Mouse (Mus musculus) hematopoietic stem cell, adult 5-6 weeks (primary cell): ENCODE data around the gene Sept5. TPM values are rescaled to one million over a fixed set of nuclear protein-coding genes. Genes with fewer than 3 reads are reported as not detected.

ENCODE experiments used
- ATAC-seq, 2 experiments: fragments of 125-278 bp in 1 of 2; replicated peaks in 1 of 2; 2 replicates each; pipeline ENCODE4 v1.8.0; 2016 to 2017; ENCODE audit warnings: inconsistent platforms in 2 of 2, mild to moderate bottlenecking in 2 of 2, moderate number of reproducible peaks in 2 of 2, low read depth in 1 of 2, moderate TSS enrichment in 1 of 2; ENCODE audit not compliant: low FRiP score in 2 of 2, poor library complexity in 2 of 2, severe bottlenecking in 2 of 2, insufficient read depth in 1 of 2, low TSS enrichment in 1 of 2
- total RNA-seq: library from RNA; stranded (forward); fragments of 172-1452, 232-1000 nt; gene quantifications from 2 replicates; pipeline ENCODE4 v1.2.3, GENCODE M21; 2017

Sept5 gene
- total RNA-seq, 1 experiment from 2014 or later, result 1.8 TPM

- ATAC-seq, result peak; percentile 13 to 46; a peak in 2 of 4 replicates
Measured at GRCm38 (mm10) chr16:18591047-18592018, 38.4 kb downstream of the Sept5 start.

GRCm38 (mm10) chr16:18589804-18590790, 39.7 kb downstream of the Sept5 start, which contains the start of gene Tbx1:
TSS of gene Tbx1 (minus strand) at chr16:18590671.
- ATAC-seq, result peak; percentile 22 to 37; a peak in 3 of 4 replicates

DNA sequence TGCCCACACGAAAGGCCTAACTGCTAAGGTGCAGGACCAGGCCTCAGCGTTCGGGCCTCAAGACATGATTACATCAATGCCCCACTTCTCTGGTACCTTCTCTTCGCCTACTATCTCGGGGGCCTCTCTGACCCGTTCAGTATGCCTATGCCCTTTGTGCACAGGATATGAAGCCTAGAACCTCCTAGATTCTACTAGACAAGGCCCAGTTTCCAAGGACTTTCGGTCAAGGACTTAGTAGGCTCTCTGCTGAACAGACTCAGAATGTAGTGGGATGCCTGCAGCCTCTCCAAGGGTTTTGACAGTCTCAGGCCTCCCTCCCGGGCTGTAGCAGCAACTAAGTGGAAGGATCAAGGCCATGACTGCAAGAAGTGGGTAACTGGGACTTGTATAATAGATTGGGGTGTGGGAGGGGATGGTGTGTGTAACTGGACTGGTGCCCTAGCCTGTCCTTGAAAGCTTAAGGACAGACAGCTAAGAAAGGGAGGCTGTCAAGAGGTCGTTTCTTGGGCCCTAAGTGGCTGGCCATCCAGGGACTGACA, 40.6 kb downstream of the Sept5 start:
- ATAC-seq, result no peak

GRCm38 (mm10) chr16:18588738-18589055, 41.1 kb downstream of the Sept5 start:
- no peak for ATAC-seq

DNA sequence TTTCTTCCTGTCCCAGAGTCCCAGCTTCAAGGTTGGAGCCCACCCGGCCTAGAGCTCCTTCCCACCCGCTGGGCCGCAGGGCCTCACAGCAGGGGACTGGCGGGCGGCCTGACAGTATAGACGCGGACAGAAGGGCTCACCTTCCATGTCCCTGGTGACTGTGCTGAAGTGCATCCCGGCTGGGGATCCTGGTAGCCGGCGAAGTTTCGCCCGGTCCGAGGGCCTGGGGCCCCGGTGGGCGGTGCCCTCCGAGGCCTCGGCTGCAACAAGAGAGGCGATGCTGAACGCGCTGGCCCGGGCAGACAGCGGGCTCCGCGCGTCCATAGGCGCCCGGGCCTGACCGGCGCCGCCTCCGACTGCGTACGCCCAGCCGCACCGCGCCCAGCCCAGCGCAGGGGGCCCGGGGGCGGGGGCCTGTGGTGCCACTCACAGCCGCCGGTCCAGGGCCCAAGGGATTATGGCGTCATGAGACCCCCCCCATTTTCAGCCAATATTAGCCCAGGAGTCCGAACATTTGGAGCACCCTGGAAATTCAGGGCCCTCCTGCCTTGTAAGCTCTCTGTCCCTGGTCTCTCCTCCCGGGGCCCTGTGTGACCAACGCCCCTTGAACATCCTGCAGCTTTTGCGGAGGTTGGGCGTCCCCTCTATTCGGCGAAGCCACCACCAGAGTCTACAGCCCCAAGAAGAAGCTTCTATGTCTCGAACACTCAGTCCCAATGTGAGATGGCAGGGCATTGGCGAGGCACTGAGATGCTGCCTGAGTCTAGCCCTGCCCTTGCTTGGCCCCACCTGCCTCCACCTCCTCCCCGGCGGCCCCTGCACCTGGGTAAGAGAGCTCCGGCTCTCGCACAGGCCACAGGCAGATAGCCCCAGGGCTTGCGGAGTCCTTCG, 41.7 kb downstream of the Sept5 start:
- no peak for ATAC-seq

- ATAC-seq, result no peak
Measured at GRCm38 (mm10) chr16:18586906-18587546, 42.7 kb downstream of the Sept5 start.

GRCm38 (mm10) chr16:18586076-18586905, 43.5 kb downstream of the Sept5 start:
- ATAC-seq, result no peak

DNA sequence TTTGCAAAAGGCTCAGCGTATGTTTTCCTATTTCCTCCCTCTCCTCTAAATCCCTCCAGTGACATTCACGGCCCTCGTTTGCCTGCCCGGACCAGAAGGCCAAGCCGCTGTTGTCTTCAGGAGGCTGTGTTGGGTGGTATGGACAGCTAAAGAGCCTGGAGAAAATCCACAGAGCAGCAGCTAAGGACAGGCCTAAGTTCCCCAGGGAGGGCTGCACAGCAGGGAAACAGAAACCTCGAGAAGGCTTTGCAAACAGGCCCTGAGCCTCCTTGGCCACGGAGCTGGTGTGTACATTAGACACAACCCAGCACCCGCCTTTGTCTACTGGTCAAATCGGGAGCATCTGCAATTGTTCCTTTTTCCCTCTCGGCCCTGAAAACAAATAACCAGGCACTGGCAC, 44.1 kb downstream of the Sept5 start:
- no peak for ATAC-seq

DNA sequence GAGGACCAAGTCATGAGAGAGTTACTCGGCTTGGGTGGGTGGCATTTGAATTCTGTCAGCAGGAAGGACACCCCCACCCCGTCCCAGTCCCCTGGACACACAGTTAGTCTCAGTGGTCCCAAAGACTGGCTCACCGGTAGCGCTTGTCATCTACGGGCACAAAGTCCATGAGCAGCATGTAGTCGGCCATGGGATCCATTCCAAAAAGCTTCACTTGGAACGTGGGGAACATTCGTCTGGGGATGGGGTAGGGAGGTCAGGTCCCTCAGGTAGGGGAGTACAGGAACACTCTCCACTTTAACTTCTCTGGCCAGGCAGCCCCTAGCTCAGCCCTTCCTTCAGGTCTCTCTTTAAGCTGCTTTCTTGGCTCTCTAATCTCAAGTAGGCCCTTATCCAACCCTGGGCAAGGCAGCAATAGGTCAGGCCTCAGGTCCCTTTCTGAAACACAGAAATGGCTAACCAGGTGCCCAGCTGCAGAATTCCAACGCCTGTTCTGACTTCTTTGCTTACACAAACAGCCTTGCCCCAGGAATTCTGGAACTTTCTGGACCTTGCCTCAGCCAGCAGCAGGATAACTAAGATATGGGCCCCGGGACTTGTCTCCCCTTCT, 44.7 kb downstream of the Sept5 start:
- ATAC-seq, result no peak

- ATAC-seq, result no peak
Measured at GRCm38 (mm10) chr16:18583673-18584357, 45.9 kb downstream of the Sept5 start.

- ATAC-seq, result no peak
Measured at GRCm38 (mm10) chr16:18583169-18583568, 46.6 kb downstream of the Sept5 start.

GRCm38 (mm10) chr16:18582426-18583148, 47.2 kb downstream of the Sept5 start:
- ATAC-seq, result no peak

DNA sequence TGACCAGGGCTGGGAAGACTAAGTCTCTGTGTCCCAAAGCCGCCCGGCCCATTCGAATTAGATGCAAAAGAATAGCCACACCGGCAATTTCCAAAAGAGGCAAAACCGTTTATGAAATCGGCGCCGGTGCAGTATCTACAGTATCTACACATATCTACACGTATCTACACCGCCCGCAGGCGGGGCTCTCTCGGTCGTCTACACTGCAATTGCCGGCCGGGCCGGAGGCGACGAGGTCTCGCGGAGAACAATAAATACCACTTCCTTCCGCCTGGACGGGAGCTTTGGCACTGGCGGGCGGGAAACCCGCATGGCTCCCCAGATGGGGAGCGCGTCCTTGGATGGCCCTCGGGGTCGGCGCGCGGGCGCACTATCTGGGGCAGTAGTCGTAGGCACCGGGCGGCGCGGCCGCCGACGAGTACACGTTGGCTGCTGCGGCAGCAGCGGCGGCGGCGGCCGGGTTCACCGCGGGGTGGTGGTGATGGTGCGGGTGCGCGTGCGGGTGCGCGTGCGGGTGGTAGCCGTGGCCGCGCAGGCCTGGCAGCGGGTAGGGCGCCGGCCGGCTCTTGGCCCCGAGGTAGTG, 48.0 kb downstream of the Sept5 start:
- 0 out of 4 replicates have a peak, but pooled peaks of 1 of the 2 experiments have one; percentile 7 for ATAC-seq
